Mouse (Mus musculus): ENCODE results near the gene Cdkn1b.

DNA sequence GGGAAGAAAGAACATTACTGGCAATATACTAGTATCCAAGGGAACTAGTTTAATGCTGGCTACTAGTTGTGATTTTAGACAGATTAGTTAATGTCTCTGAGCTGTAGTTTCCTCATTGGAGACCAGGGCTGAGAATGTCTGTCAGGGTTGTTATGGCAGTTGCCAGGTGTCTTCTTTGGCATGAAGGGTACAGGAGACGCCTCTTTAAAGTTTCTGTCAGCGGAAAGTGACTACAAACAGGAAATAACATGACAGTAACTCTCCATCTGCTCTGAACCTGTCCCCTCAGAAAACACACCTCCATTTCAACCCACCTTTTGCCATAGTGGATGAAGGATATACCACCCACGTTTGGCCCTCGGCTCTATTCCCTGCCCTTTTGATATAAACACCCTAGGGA lies 36.5 kb upstream of the Cdkn1b start:
- TF ChIP-seq POLR2A (IDR thresholded peaks at IDR 0.05; ENCODE audit: low read depth, low read length) (no peak), CTCF (IDR thresholded peaks at IDR 0.05; ENCODE audit: extremely low read depth, insufficient read depth, insufficient read length, insufficient replicate concordance) (no peak)

Data from spleen, adult 2 months (tissue).